Mouse (Mus musculus) frontal cortex, adult 2 months (tissue): ENCODE data around the gene Pam16. TPM values are rescaled to one million over a fixed set of nuclear protein-coding genes. Genes with fewer than 3 reads are reported as not detected.
"Not testable (repeated sequence)": the region's sequence is repeated elsewhere in the genome, so short reads cannot be mapped to it uniquely, and the experiment has no call there.

Experiments
- DNase-seq, 2 experiments: peaks; one replicate each; pipeline ENCODE4 v3.0.0; 2022; ENCODE audit warnings: low spot score in 1 of 2; ENCODE audit errors: extremely low spot score in 1 of 2
- polyA plus RNA-seq: library from polyadenylated mRNA; depleted of rRNA; stranded (reverse); fragments of >200 nt; gene quantifications from 2 replicates; pipeline ENCODE4 v1.2.3, GENCODE M21; 2012

Pam16 gene
- polyA plus RNA-seq, 1 experiment = 95.5 TPM

GRCm38 (mm10) chr16:4594814-4595526 is 29.8 kb downstream of the Pam16 start:
- no peak for DNase-seq

GRCm38 (mm10) chr16:4593971-4594813 is 30.6 kb downstream of the Pam16 start, which contains the start of gene Glis2:
TSS of gene Glis2 (plus strand) at chr16:4594713.
- no peak for DNase-seq

- DNase-seq = peak in 1 of 2 experiments; percentile 74
These were observed 31.6 kb downstream of the Pam16 start for GRCm38 (mm10) chr16:4592909-4593875.

- DNase-seq = no peak
These were observed 34.6 kb downstream of the Pam16 start for GRCm38 (mm10) chr16:4590236-4590635.

- no peak for DNase-seq
These were observed 37.1 kb downstream of the Pam16 start for GRCm38 (mm10) chr16:4587516-4588210.

- peak; percentile 79 to 86 for DNase-seq
These were observed 38.2 kb downstream of the Pam16 start for GRCm38 (mm10) chr16:4586531-4587123.

DNA sequence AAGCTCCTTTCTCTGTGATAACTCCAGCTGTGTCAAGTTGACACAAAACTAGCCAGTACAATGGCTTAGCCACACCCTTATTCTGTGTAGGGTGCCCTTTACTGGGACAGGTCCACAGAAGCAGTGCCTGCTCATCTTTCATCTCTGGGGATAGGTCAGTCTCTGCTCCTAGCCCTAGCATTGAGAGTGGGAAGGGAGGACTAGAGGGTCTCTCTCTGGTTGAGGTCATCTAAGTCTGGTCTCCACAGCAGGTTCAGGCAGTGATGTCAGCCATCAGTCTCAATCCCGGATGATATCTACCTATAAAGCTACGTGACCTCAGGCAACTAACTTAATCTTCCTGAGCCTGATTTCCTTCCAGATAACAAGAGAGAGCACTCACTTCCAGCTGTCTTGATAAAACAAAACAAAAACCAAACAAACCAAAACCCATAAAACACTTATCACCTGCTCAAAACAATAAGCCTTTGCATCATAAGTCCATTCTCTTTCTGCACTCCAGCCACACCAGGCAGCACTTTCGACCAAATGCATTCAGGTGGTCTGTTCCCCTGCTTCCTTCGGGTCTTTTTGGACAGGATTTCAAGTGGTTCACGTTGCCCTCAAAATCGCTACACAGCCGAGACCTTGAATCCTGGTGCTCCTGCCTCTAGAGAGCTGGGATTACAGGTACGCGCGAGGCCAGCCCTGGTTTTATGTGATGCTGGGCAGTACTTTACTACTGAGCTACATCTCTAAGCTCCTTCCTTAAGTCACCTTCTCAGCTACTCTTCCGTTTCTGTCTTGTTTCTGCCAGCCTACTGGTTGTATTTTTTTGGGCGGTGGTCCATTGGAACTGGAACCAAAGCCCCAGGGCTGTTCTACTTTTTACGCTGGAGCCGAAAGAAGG is 38.9 kb downstream of the Pam16 start:
- no peak for DNase-seq

DNA sequence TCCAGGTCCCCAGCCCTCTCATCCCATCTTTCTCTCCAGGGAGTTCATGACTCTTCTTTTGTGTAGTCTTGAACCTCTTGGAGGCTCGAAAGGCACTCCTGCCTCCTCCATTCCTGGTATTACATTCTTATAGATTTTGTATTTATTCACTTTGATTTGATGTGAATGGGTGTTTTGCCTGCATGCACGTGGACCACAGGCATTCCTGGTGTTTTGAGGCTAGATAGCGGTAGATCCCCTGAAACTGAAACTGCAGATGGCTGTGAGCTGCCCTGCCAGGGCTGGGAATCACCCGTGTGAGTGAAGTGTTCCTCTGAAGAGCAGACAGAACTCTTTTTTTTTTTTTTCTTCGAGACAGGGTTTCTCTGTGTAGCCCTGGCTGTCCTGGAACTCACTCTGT is 40.4 kb downstream of the Pam16 start:
- DNase-seq = no peak

- DNase-seq = no peak
These were observed 41.0 kb downstream of the Pam16 start for GRCm38 (mm10) chr16:4583807-4584206.

DNA sequence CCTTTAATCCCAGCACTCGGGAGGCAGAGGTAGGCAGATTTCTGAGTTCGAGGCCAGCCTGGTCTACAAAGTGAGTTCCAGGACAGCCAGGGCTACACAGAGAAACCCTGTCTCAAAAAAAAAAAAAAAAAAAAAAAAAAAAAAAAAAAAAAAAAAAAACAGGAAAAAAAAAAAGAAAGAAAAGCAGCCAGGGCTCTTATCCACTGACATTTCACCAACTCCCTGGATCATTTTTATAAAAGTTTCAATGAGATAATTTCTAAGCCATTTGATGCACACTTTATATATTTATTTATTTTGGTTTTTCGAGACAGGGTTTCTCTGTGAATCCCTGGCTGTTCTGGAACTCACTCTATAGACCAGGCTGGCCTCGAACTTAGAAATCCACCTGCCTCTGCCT is 43.6 kb downstream of the Pam16 start:
- not testable (repeated sequence) for DNase-seq

DNA sequence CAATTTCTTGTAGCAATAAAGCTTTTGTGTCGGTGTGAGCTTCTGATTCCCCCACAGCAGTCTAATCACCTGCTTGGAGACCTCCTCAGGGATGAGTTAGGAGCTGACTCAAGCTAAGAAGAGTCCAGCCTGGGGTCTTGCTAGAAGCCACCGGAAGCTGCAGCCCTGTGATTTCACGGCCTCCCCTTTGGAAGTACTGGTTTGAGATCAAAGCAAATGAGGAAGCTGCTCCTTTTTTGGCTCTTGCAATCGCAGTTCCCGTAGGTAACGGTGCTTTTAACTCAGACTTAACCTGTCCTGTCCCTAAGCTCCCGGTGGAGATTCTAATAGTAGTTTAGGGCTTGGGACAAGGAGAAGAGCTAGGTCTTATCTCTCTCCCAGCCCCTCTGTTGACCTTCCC is 46.2 kb downstream of the Pam16 start:
- DNase-seq = no peak

DNA sequence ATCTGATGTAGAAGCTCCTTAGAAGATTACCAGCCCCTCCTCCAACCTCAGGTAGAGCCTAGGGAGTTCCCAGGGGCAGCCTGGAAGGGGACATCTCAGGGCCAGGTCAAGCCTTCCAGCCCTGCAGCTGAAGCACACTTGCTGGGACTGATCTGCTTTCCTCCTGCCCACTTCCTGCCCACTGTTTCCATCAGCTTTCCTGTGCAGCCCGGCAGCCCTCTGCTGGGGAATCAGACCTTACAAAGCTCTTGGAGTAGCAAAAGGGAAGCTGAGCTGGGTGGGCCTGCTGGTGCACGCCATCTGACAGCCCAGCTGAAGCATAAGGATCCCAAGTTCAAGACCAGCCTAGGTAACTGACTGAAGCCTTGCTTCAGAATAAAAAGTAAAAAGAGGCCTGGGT is 47.9 kb downstream of the Pam16 start:
- no peak for DNase-seq

DNA sequence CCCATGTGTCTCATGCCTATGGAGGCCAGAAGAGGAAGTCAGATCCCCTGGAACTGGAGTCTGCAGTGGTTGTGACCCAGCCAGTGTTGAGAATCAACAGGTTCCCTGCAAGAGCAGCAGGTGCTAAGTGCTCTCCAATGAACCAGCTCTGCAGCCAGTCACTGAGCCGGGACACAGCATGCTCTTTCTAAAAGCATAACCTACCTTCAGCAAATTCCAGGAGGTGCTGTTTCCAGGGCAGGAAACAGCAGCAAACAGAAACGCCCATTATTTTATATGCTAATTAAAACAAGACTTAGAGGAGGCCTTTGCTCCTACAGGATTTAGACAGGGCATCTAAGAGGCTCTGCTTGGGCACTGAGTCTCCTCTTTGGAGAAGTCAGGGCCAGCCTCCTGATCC is 48.8 kb downstream of the Pam16 start:
- DNase-seq = no peak

DNA sequence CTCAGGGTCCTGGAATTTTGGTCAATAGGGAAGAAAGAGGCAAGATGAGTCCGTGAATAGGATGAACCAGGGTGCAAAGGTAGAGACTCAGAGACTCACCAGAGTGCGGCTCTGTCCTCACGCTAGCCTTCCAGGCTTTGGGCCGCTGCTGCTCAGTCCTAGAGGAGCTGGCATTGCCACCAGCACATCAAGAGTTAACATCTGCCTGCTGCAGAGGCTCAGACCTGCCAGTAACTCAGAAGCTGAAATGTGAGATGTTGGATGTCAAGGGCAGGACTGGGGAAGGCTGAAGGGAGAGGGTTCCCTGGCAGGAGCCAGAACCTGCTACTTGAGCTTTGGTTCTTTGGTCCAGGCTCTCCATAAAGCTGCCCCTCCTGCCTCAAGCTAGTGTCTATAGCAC is 54.1 kb downstream of the Pam16 start:
- DNase-seq = no peak

DNA sequence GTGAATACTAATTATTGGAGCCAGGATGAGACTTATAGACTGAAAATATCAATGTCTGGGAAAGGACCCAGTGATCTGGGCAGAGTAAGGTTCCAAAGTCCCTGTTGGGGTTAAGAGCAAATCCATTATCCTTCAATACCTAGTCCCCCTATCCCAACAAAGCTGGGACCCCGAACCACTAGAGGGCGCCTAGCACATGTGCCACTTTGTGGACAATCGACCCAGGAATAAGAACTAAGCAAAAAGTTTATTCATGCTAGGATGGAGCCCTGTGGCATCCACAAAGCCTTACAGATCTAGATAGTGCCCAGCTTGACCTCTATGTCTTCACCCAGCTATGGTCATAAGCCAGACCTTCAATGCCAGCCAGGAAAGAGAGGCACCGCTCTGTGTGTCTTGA is 56.9 kb downstream of the Pam16 start:
- DNase-seq = peak in 1 of 2 experiments; percentile 85
